Mouse (Mus musculus) heart, postnatal 0 days (tissue): ENCODE results near the gene Engase.

Experiments used
- CTCF ChIP-seq: IDR thresholded peaks from 2 replicates; pipeline ENCODE4 v1.5.1; 2016; ENCODE audit warnings: antibody characterized with exemption, control low read depth, low read depth
- EP300 ChIP-seq: IDR thresholded peaks from 2 replicates; pipeline ENCODE4 v1.6.1; 2016; ENCODE audit warnings: antibody characterized with exemption, low read depth

GRCm38 (mm10) chr11:118523496-118524145, 47.0 kb downstream of the Engase start:
- TF ChIP-seq EP300 (no peak), CTCF (no peak)
